Mouse (Mus musculus) lung, postnatal 0 days (tissue): ENCODE data around the gene Gramd4. TPM values are rescaled to one million over a fixed set of nuclear protein-coding genes. Genes with fewer than 3 reads are reported as not detected.

Experiments used
- ATAC-seq: fragments of 200-750 bp; cut with Nextera tagmentation; 2 replicates; pipeline ENCODE4 v1.8.0; 2017; ENCODE audit warnings: moderate library complexity
- DNase-seq: peaks from one replicate; pipeline ENCODE4 v3.0.0-alpha.2; 2016; ENCODE audit warnings: low spot score
- H3K27ac ChIP-seq: fragments of 300-500 bp; sonication (generic); 2 replicates; pipeline ENCODE4 v1.5.1; 2014; ENCODE audit warnings: antibody characterized with exemption, mild to moderate bottlenecking, low read length, mixed read lengths
- H3K27me3 ChIP-seq: fragments of 300-500 bp; sonication (generic); replicated peaks from 2 replicates; pipeline ENCODE4 v1.6.1; 2014; ENCODE audit warnings: low read length, mixed read lengths; ENCODE audit not compliant: insufficient read depth
- H3K36me3 ChIP-seq: fragments of 300-500 bp; sonication (generic); 2 replicates; pipeline ENCODE4 v1.6.1; 2014; ENCODE audit warnings: low read length, mixed read lengths; ENCODE audit not compliant: insufficient read depth
- H3K4me1 ChIP-seq: fragments of 300-500 bp; sonication (generic); 2 replicates; pipeline ENCODE4 v1.6.1; 2014; ENCODE audit warnings: antibody characterized with exemption, low read depth, low read length, mixed read lengths; ENCODE audit not compliant: insufficient read depth
- H3K4me2 ChIP-seq: fragments of 300-500 bp; sonication (generic); replicated peaks from 2 replicates; pipeline ENCODE4 v1.6.1; 2014; ENCODE audit warnings: low read depth, mild to moderate bottlenecking, low read length, moderate library complexity, mixed read lengths
- H3K4me3 ChIP-seq: fragments of 300-500 bp; sonication (generic); 2 replicates; pipeline ENCODE4 v1.5.1; 2014; ENCODE audit warnings: low read depth, low read length
- H3K9ac ChIP-seq: fragments of 300-500 bp; sonication (generic); replicated peaks from 2 replicates; pipeline ENCODE4 v1.6.1; 2014; ENCODE audit warnings: low read depth, mild to moderate bottlenecking
- H3K9me3 ChIP-seq: fragments of 300-500 bp; sonication (generic); 2 replicates; pipeline ENCODE4 v1.6.1; 2016; ENCODE audit warnings: low read length, mixed read lengths
- CTCF ChIP-seq: IDR thresholded peaks from 2 replicates; pipeline ENCODE4 v1.5.1; 2016; ENCODE audit warnings: antibody characterized with exemption, mild to moderate bottlenecking
- EP300 ChIP-seq: IDR thresholded peaks from 2 replicates; pipeline ENCODE4 v1.6.1; 2016; ENCODE audit warnings: antibody characterized with exemption, mild to moderate bottlenecking, control low read depth
- WGBS: fragments of 180-500 bp; shearing (Covaris S2); extraction: QIAGEN DNeasy Blood & Tissue Kit; methylation state at CpG from one replicate; pipeline ENCODE4 v1.1.7; 2014; 5-methylcytosine and 5-hydroxymethylcytosine counted together
- polyA plus RNA-seq: library from polyadenylated mRNA; unstranded; fragments of >200 nt; fragmentation: Nextera tagmentation; extraction: Ambion mirVana; gene quantifications from 2 replicates; pipeline ENCODE4 v1.2.1, GENCODE M21; 2015

The Gramd4 gene
- polyA plus RNA-seq, 1 experiment from 2014 or later = 11.1 TPM

DNA sequence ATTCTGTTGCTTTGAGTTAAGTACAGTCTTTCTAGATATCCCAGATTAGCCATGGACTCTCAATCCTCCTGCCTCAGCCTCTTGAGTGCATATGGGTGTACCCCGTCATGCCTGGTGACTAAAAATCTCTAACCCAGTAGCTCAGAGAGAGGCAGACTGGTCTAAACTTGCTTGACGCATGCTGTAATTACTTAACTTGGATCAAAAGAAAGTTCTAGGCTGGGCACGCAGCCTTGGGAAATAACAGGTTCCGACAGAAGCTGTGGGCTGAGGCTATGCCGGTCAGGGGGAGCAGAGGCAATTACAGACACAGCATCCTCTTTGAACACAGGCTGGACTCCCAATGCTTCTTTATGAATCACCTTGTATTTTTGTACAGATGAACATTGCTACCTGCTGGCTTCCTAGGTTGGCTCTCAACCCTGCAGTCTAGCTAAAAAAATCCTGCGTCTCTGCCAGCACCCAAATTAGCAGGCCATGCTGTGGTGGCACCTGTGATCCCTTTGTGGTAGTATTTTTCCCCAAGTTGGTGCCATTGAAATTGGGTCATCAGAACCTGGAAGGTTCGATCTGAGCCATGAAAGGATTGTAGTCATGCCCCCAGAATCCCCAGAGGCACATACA is 109.6 kb downstream of the Gramd4 start:
- Histone ChIP-seq H3K4me2 (no peak overlapping the region), H3K9ac (no peak overlapping the region), H3K4me3 (no peak overlapping the region), H3K4me1 (peaks cover 11% of the 10 kb centered on the region; the same call in 1 of the 2 replicates), H3K27me3 (no peaks in the 10 kb centered on the region), H3K9me3 (no peaks in the 10 kb centered on the region), H3K27ac (no peak overlapping the region), H3K36me3 (no peaks in the 10 kb centered on the region)
- 92% methylated on average over 7 of the region's 7 CpGs for WGBS
- TF ChIP-seq CTCF = no peak
- TF ChIP-seq EP300 = no peak
- no peak for DNase-seq
- ATAC-seq = no peak

DNA sequence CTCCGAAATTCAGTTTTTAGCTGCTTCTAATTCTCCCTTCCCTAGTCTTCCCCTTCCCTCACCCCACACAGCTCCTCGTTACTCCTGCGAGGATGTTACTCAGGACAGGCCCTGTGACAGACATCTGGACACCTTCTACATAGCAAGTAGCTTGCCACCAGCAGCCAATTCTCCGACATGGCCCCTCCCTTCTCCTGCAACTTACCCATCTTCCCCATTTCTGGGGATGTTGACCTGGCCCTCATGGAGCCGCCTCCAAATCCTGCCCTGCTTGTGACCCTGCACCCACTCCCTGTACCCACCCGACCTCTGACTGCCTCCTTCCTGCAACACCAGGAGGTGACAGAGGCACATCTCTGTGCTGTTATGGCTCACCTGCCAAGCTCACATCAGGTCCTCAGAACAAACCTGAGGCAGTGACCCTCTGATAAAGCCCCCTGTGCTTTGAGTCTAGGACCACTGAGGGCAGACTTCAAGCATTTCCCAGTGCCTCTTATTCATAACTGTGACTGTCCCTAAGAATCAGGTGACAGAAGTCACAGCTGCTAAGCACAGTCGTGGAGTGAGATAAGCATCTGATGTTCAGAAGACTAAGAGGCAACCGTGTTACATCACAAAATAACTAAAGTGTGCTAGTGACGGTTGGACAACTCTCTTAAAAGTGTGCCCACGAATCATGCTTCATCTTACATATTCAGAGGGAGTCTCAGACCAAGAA is 110.5 kb downstream of the Gramd4 start:
- ATAC-seq (0 out of 2 replicates have a peak, but pooled peaks have one; percentile 1), DNase-seq (no peak)
- H3K9ac ChIP-seq = no peak overlapping the region
- H3K27me3 ChIP-seq = no peaks in the 10 kb centered on the region
- peaks cover 12% of the 10 kb centered on the region; the same call in 1 of the 2 replicates for H3K4me1 ChIP-seq
- 58% methylated on average over 10 of the region's 10 CpGs for WGBS
- TF ChIP-seq CTCF (no peak), EP300 (no peak)
- H3K4me3 ChIP-seq = no peak overlapping the region
- H3K4me2 ChIP-seq = no peak overlapping the region
- H3K36me3 ChIP-seq = no peaks in the 10 kb centered on the region
- no peaks in the 10 kb centered on the region for H3K9me3 ChIP-seq
- peak overlapping the region; percentile 49 for H3K27ac ChIP-seq

DNA sequence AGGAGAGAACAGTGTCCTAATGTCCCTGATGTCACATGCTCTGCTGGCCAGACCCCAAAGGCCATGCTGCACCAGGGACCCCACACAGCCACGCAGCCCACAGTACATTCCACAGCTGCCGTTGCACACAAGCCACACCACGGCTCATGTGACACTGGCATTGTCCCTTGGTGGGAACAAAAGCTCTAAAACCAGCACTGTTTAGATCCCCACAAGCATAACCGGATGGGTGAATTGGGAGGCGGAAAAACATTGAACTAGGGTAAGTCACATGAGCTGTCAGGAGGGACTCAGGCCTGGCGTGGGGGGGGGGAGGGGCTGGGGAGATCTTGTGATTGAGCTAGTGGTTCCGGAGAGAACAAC is 111.0 kb downstream of the Gramd4 start:
- peak; percentile 69 for ATAC-seq
- Histone ChIP-seq H3K4me2 (no peak overlapping the region), H3K9ac (no peak overlapping the region), H3K36me3 (no peaks in the 10 kb centered on the region), H3K27ac (peak overlapping the region; percentile 86), H3K4me3 (no peak overlapping the region), H3K9me3 (no peaks in the 10 kb centered on the region), H3K4me1 (peaks cover 18% of the 10 kb centered on the region; the same call in 1 of the 2 replicates), H3K27me3 (no peaks in the 10 kb centered on the region)
- 35% methylated on average over 7 of the region's 7 CpGs for WGBS
- peak; percentile 64 for DNase-seq
- no peak for TF ChIP-seq CTCF
- no peak for TF ChIP-seq EP300

DNA sequence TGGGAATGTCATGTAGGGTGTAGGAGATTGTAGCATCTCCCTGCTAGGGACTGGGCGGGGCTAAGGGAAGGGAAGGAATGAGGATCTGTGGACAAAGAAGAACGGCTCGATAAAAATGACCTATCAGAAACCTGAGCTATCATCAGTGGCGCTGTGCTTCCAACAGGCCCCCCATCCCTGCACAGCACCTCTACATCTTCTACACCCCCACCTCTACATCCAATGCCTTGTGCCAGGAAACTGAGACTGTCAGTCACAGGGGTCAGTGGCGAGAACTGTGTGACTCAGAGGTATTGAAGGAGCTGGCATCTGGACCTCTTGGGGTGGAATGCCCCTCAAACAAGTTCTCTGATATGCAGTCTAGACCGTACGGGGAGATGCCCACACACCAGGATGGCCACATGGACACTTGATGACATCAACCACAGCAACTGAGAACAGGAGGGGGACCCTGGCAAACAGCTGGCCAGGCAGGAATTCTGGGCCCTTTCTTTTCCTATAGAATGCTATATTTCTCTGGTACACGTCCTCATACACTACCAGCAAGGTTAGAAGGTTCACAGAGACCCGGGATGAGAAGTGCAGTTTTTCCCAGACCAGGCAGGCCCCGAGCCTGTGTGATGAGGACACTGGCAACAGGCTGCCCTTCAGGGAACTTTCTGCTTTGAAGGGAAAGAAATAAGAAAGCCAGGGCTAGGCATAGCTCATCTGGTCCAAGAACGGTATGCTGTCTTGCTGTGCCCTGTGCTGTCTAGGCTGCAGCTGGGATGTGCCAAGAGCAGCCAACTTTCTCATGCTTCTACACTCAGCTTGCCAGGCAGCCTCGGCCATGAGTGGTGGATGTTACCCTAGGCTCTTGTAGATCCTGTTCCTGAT is 111.7 kb downstream of the Gramd4 start:
- H3K27me3 ChIP-seq = no peaks in the 10 kb centered on the region
- WGBS = 60% methylated on average over 12 of the region's 12 CpGs
- TF ChIP-seq CTCF (no peak), EP300 (no peak)
- H3K9ac ChIP-seq = no peak overlapping the region
- DNase-seq (no peak), ATAC-seq (no peak)
- H3K4me2 ChIP-seq = no peak overlapping the region
- H3K4me3 ChIP-seq = no peak overlapping the region
- H3K36me3 ChIP-seq = no peaks in the 10 kb centered on the region
- H3K4me1 ChIP-seq = peaks cover 18% of the 10 kb centered on the region; the same call in 1 of the 2 replicates
- H3K9me3 ChIP-seq = no peaks in the 10 kb centered on the region
- peak overlapping the region; percentile 86 for H3K27ac ChIP-seq

DNA sequence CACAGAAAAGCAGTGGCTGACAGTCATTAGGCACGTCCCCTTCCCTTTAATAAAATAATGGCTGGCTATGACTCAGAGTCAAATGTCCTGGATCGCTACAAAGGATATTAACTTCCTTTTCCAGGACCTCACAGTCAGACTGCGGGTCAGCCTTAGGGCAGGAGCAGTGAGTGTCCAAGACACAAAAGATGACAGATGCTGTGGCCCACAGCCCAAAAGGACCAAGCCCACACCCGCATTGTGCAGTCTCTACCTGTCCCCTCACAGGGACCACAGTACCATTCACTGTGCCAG is 112.3 kb downstream of the Gramd4 start:
- TF ChIP-seq EP300 = peak; percentile 79
- TF ChIP-seq CTCF = no peak
- H3K27ac ChIP-seq = peak overlapping the region; percentile 86
- WGBS = 45% methylated on average over 4 of the region's 4 CpGs
- H3K27me3 ChIP-seq = no peaks in the 10 kb centered on the region
- no peak overlapping the region for H3K4me2 ChIP-seq
- ATAC-seq (peak; percentile 70), DNase-seq (peak; percentile 73)
- no peaks in the 10 kb centered on the region for H3K36me3 ChIP-seq
- H3K9me3 ChIP-seq = no peaks in the 10 kb centered on the region
- peaks cover 18% of the 10 kb centered on the region; the same call in 1 of the 2 replicates for H3K4me1 ChIP-seq
- H3K9ac ChIP-seq = no peak overlapping the region
- no peak overlapping the region for H3K4me3 ChIP-seq

DNA sequence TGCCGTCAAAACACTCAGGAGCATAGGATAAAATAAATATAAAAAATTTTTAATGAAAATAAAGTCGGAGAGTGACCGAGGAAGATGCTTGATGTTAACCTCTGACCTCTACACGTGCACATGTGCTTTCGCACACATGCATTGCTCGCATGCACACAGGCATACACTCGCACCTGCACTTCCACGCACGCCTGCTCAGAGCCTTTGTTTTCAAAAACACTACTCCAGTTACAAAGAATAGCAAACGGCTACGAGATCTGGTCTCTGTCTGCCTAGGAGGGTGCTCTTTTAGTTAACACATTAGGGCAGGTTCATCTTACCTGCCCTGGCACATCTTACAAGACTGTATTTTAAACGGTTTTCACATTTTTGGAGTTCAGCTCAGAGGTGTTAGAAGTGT is 113.8 kb downstream of the Gramd4 start:
- no peak for ATAC-seq
- WGBS = 76% methylated on average over 12 of the region's 12 CpGs
- no peaks in the 10 kb centered on the region for H3K27me3 ChIP-seq
- no peaks in the 10 kb centered on the region for H3K9me3 ChIP-seq
- no peak for DNase-seq
- no peaks in the 10 kb centered on the region for H3K36me3 ChIP-seq
- no peak overlapping the region for H3K4me2 ChIP-seq
- peaks cover 18% of the 10 kb centered on the region; the same call in 1 of the 2 replicates for H3K4me1 ChIP-seq
- no peak overlapping the region for H3K9ac ChIP-seq
- TF ChIP-seq EP300 = no peak
- TF ChIP-seq CTCF = no peak
- no peak overlapping the region for H3K27ac ChIP-seq
- H3K4me3 ChIP-seq = no peak overlapping the region
